Mouse (Mus musculus): ENCODE data around the gene 4933425L06Rik. TPM values are rescaled to one million over a fixed set of nuclear protein-coding genes. Genes with fewer than 3 reads are reported as not detected.

4933425L06Rik gene
- polyA plus RNA-seq (2014; fragmentation: Illumina TruSeq; extraction: RNeasy Lipid Tissue Mini Kit (QIAGEN cat#74804); ENCODE audit: low read depth, low replicate concordance): not detected

GRCm38 (mm10) chr13:105081862-105082261, at the start of gene 4933425L06Rik:
Gene 4933425L06Rik (plus strand): TSS chr13:105082122.

GRCm38 (mm10) chr13:105054181-105054940, 27.6 kb upstream of the 4933425L06Rik start, which contains the start of gene Rgs7bp:
Gene Rgs7bp (minus strand): TSS chr13:105054930.

Other genes with a start within 250 kb of the 4933425L06Rik start
- not detected for gene Shisal2b, start 218.2 kb upstream of the 4933425L06Rik start, polyA plus RNA-seq (2014; fragmentation: Illumina TruSeq; extraction: RNeasy Lipid Tissue Mini Kit (QIAGEN cat#74804); ENCODE audit: low read depth, low replicate concordance)
- gene Rgs7bp, start 27.2 kb upstream of the 4933425L06Rik start, polyA plus RNA-seq (2014; fragmentation: Illumina TruSeq; extraction: RNeasy Lipid Tissue Mini Kit (QIAGEN cat#74804); ENCODE audit: low read depth, low replicate concordance): 12.8 TPM
- gene Rnf180, start 212.7 kb downstream of the 4933425L06Rik start, polyA plus RNA-seq (2014; fragmentation: Illumina TruSeq; extraction: RNeasy Lipid Tissue Mini Kit (QIAGEN cat#74804); ENCODE audit: low read depth, low replicate concordance): 12.2 TPM